Mouse (Mus musculus) heart, postnatal 0 days (tissue): ENCODE measurements around the gene Hist1h2bb.

Experiments used
- CTCF ChIP-seq: IDR thresholded peaks from 2 replicates; pipeline ENCODE4 v1.5.1; 2016; ENCODE audit warnings: antibody characterized with exemption, control low read depth, low read depth
- EP300 ChIP-seq: IDR thresholded peaks from 2 replicates; pipeline ENCODE4 v1.6.1; 2016; ENCODE audit warnings: antibody characterized with exemption, low read depth

DNA sequence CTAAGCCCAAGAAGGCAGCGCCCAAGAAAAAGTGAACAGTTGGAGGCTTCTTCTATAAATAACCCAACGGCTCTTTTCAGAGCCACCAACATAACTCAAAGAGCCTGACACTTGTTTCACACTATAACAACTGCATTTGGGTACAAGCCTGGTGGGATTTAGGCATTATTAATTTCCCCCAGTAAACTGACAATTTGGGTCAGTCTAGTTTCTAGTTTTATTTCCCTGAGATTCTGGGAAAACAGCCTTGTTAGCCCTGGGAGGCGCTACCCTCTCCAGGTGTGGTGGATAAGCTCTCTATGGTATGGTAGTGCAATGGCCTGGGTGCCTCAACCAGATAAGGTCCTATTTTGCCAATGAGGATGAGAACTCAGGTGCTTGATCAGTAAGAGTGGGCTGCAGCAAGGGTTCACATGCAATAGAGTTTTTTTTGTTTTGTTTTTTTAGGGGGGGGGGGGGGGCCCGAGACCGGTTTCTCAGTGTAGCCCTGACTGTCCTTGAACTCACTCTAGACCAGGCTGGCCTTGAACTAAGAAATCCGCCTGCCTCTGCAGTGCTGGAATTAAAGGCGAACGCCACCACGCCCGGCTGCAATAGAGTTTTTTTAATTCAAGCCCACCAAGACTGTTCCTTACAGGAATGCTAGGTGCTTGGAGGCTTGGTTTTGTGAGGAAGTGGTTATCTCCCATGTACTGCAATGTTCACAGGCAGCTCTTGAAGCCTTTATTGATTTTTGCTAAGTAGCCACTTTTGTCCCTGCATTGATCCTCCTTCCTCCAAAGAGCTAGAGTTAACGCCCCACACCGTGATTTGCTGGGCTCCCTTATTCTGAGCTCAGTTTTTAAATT is 18.0 kb downstream of the Hist1h2bb start:
- TF ChIP-seq CTCF, result no peak
- TF ChIP-seq EP300, result no peak
